ENCODE assay signal across 13 mouse cellular contexts in the genomic region with DNA sequence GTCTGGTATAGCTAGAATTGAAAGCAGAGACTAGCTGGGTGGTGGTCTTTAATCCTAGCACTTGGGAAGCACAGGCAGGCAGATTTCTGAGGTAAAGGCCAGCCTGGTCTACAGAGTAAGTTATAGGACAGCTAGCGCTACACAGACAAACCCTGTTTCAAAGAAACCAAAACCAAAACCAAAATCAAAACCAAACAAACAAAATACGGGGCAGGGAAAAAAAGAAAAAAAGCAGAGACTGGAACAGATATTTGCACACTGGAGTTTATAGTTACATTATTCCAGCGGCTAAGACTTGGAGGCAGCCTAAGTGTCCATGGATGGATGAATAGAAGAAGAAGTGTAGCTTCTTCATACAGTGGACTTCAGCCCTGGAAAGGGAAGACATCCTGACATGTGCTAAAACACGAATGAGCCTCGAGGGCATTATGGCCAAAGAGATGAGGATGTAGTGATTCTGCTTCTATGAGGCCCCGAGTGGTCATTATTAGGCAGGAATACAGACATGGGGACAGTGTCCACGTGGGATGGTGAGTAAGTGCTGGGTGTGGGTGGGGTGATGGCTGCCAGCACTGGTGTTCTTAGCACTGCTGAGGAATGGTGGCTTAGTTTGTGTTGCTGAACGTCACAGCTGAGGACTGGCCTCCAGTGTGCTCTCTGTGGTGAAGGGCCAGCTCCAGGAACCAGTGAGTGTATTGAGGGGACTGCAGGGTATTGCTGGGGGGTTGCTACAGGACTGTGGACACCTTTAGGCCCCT. TPM values are rescaled to one million over a fixed set of nuclear protein-coding genes. Genes with fewer than 3 reads are reported as not detected.
DNase-seq lines count a peak whose midpoint lies in the region; ATAC-seq and TF ChIP-seq lines count a peak whose summit lies in the region.
"Had no signal": no experiment of that assay in that cellular context is flagged by ENCODE, and none has a peak within 500 bp of the region (broad histone marks: within the 10 kb centered on the region; RNA-seq: fewer than 3 reads in every experiment).

No protein-coding gene starts in this region.

- DNase-seq in heart, adult 8-10 months (ENCODE audit: low spot score): no peak
- peak; percentile 28 for DNase-seq in CD4-positive, CD25-positive, alpha-beta regulatory T cell, adult 2 months (ENCODE audit: low read depth, low spot score)
- DNase-seq in MEL (ENCODE audit: low read depth, low spot score) (no peak), MN1 (ENCODE audit: low spot score) (no peak)
- no peak for DNase-seq in liver, embryonic 14.5 days (ENCODE audit: low read depth in 3 of 3, low spot score in 3 of 3)
- no peak for DNase-seq in cerebellum, postnatal 36 days
- DNase-seq: cerebellum, postnatal 14 days; kidney, adult 11 months; midbrain, embryonic 14.5 days; right cerebral cortex, postnatal 25 days had no signal

- TF ChIP-seq EP300 in MEL (IDR thresholded peaks at IDR 0.05; ENCODE audit: low read depth in 1 of 2, low read length in 2 of 2): no peak
- no peak for TF ChIP-seq EP300 in liver, embryonic 14.5 days (IDR thresholded peaks at IDR 0.05; ENCODE audit: low read depth)

- 86% methylated on average over 8 of the region's 8 CpGs for WGBS in heart, embryonic 12.5 days
- 68% methylated on average over 8 of the region's 8 CpGs for WGBS in liver, embryonic 14.5 days (ENCODE audit: insufficient replicate concordance)

- ATAC-seq in heart, embryonic 12.5 days (ENCODE audit: insufficient number of reproducible peaks, low FRiP score): no peak
- no peak for ATAC-seq in liver, embryonic 14.5 days (ENCODE audit: insufficient read depth)

- 0 out of 2 replicates have a peak overlapping the region, but pooled peaks have one; percentile 11 for H3K9ac ChIP-seq in heart, embryonic 12.5 days
- H3K9ac ChIP-seq in MEL (ENCODE audit: control insufficient read depth, low read depth, low read length, poor library complexity, severe bottlenecking): peak overlapping the region; percentile 13
- H3K9ac ChIP-seq in liver, embryonic 14.5 days (replicated peaks): peak overlapping the region; percentile 53
- H3K9ac ChIP-seq: embryonic facial prominence, embryonic 13.5 days had no signal

- H3K4me2 ChIP-seq in heart, embryonic 12.5 days: no peak overlapping the region
- H3K4me2 ChIP-seq in liver, embryonic 14.5 days (ENCODE audit: low read depth): no peak overlapping the region
- H3K4me2 ChIP-seq: embryonic facial prominence, embryonic 13.5 days had no signal

- H3K27ac ChIP-seq in heart, embryonic 12.5 days (ENCODE audit: poor library complexity, severe bottlenecking): 0 out of 2 replicates have a peak overlapping the region, but pooled peaks have one; percentile 2
- no peak overlapping the region for H3K27ac ChIP-seq in MEL (ENCODE audit: control insufficient read depth, low read depth, low read length)
- peak overlapping the region; percentile 93 for H3K27ac ChIP-seq in liver, embryonic 14.5 days
- H3K27ac ChIP-seq: embryonic facial prominence, embryonic 13.5 days had no signal

- no peak for TF ChIP-seq POLR2A in MEL (IDR thresholded peaks at IDR 0.05; ENCODE audit: control insufficient read depth in 1 of 2, insufficient read depth in 1 of 2, low read depth in 1 of 2, low read length in 2 of 2, poor library complexity in 1 of 2)

- no peak for TF ChIP-seq RAD21 in MEL (IDR thresholded peaks at IDR 0.05; ENCODE audit: low read depth, low read length)

- no peaks in the 10 kb centered on the region for H3K9me3 ChIP-seq in heart, embryonic 12.5 days (replicated peaks)
- no peaks in the 10 kb centered on the region for H3K9me3 ChIP-seq in MEL (replicated peaks; ENCODE audit: insufficient read depth, low read length)
- no peaks in the 10 kb centered on the region for H3K9me3 ChIP-seq in liver, embryonic 14.5 days (ENCODE audit: control insufficient read depth, low read length)
- H3K9me3 ChIP-seq: embryonic facial prominence, embryonic 13.5 days; G1E had no signal

- H3K36me3 ChIP-seq in heart, embryonic 12.5 days: peaks cover 40% of the 10 kb centered on the region
- peaks cover 0 to 27% of the 10 kb centered on the region in 2 experiments; a peak in 2 of 4 replicates for H3K36me3 ChIP-seq in MEL (ENCODE audit: control insufficient read depth in 1 of 2, insufficient read depth in 2 of 2, low read length in 2 of 2)
- no peaks in the 10 kb centered on the region; the same call in 1 of the 2 replicates for H3K36me3 ChIP-seq in liver, embryonic 14.5 days (replicated peaks; ENCODE audit: control insufficient read depth, insufficient read depth, low read depth)
- H3K36me3 ChIP-seq: G1E had no signal

- H3K79me2 ChIP-seq in MEL (ENCODE audit: control insufficient read depth, insufficient read depth, low read length, poor library complexity): no peaks in the 10 kb centered on the region

- no peaks in the 10 kb centered on the region for H3K27me3 ChIP-seq in heart, embryonic 12.5 days (replicated peaks)
- no peaks in the 10 kb centered on the region for H3K27me3 ChIP-seq in MEL (ENCODE audit: control insufficient read depth in 1 of 2, insufficient read depth in 2 of 2, low read length in 2 of 2)
- H3K27me3 ChIP-seq in liver, embryonic 14.5 days (ENCODE audit: control insufficient read depth, insufficient read depth, low read length): no peaks in the 10 kb centered on the region
- H3K27me3 ChIP-seq: embryonic facial prominence, embryonic 13.5 days had no signal

- TF ChIP-seq CTCF in MEL (IDR thresholded peaks at IDR 0.05 in 2 of 3, conservative IDR thresholded peaks at IDR 0.05 in 1 of 3; ENCODE audit: control insufficient read depth in 1 of 3, insufficient read depth in 1 of 3, low read depth in 2 of 3, low read length in 3 of 3, poor library complexity in 1 of 3, severe bottlenecking in 1 of 3): no peak
- no peak for TF ChIP-seq CTCF in liver, embryonic 14.5 days (IDR thresholded peaks at IDR 0.05; ENCODE audit: low read depth)

- H3K4me1 ChIP-seq in heart, embryonic 12.5 days (replicated peaks): peaks cover 67% of the 10 kb centered on the region
- peaks cover 33 to 41% of the 10 kb centered on the region in 2 experiments for H3K4me1 ChIP-seq in MEL (ENCODE audit: control insufficient read depth in 1 of 2, insufficient read depth in 2 of 2, low read length in 2 of 2)
- peaks cover 65 to 81% of the 10 kb centered on the region in 2 experiments for H3K4me1 ChIP-seq in liver, embryonic 14.5 days (replicated peaks; ENCODE audit: control insufficient read depth in 2 of 2, insufficient read depth in 2 of 2, low read length in 1 of 2)

- H3K4me3 ChIP-seq in heart, embryonic 12.5 days: no peak overlapping the region
- no peak overlapping the region for H3K4me3 ChIP-seq in MEL (ENCODE audit: control insufficient read depth in 1 of 2, insufficient read depth in 1 of 2, low read depth in 2 of 2, low read length in 2 of 2)
- no peak overlapping the region for H3K4me3 ChIP-seq in liver, embryonic 14.5 days (ENCODE audit: insufficient read depth in 1 of 2, low read depth in 2 of 2, low read length in 2 of 2)
- H3K4me3 ChIP-seq: embryonic facial prominence, embryonic 13.5 days had no signal

TF ChIP-seq in MEL, 35 proteins besides CTCF, POLR2A, EP300 and RAD21:
- TF ChIP-seq GATA1 (IDR thresholded peaks at IDR 0.05; ENCODE audit: low read depth, low read length): no peak
- no peak for TF ChIP-seq NRF1 (IDR thresholded peaks at IDR 0.05; ENCODE audit: insufficient read depth, low read depth, low read length, poor library complexity, severe bottlenecking)
- no peak for TF ChIP-seq KAT2A (conservative IDR thresholded peaks at IDR 0.05; ENCODE audit: low read depth, low read length)
- no peak for TF ChIP-seq ETS1 (IDR thresholded peaks at IDR 0.05; ENCODE audit: low read depth, low read length)
- no peak for TF ChIP-seq E2F4 (IDR thresholded peaks at IDR 0.05; ENCODE audit: borderline replicate concordance, low read depth, low read length)
- TF ChIP-seq ZC3H11A (IDR thresholded peaks at IDR 0.05; ENCODE audit: low read depth, low read length): no peak
- no peak for TF ChIP-seq TCF12 (IDR thresholded peaks at IDR 0.05; ENCODE audit: low read depth, low read length)
- TF ChIP-seq TAL1 (IDR thresholded peaks at IDR 0.05; ENCODE audit: low read length): no peak
- TF ChIP-seq TBP (IDR thresholded peaks at IDR 0.05; ENCODE audit: low read depth, low read length): no peak
- TF ChIP-seq USF2 (IDR thresholded peaks at IDR 0.05; ENCODE audit: borderline replicate concordance in 1 of 2, insufficient read depth in 1 of 2, low read depth in 1 of 2, low read length in 2 of 2): no peak
- TF ChIP-seq GABPA (IDR thresholded peaks at IDR 0.05; ENCODE audit: low read depth, low read length): no peak
- TF ChIP-seq NELFE (IDR thresholded peaks at IDR 0.05; ENCODE audit: low read depth, low read length): no peak
- no peak for TF ChIP-seq ZKSCAN1 (IDR thresholded peaks at IDR 0.05; ENCODE audit: low read depth, low read length)
- no peak for TF ChIP-seq USF1 (IDR thresholded peaks at IDR 0.05; ENCODE audit: low read depth, low read length)
- TF ChIP-seq SMC3 (IDR thresholded peaks at IDR 0.05; ENCODE audit: low read depth, low read length): no peak

RNA-seq across cellular contexts. Expression of gene Rgs12, which starts 24.5 kb away (rescaled TPM):
- 34.2 and 35.6 TPM in 2 replicates for polyA plus RNA-seq in heart, embryonic 12.5 days (2016; fragmentation: Nextera tagmentation; extraction: Ambion mirVana)
- total RNA-seq in heart, adult 8-10 months (2022): 10 to 100 TPM; 14.3 to 18.7 (median 17.6) TPM
- total RNA-seq in MEL (2012; rRNA removed): 11.9 and 12.9 TPM in 2 replicates
- 10 to 100 TPM in 1 of 2 experiments, not detected in 1; 15.4 TPM for polyA plus RNA-seq in MEL (2012; ENCODE audit: insufficient read depth in 1 of 2, insufficient read length in 2 of 2, low read depth in 1 of 2, low replicate concordance in 2 of 2, missing spikeins in 1 of 2)
- polyA plus RNA-seq in liver, embryonic 14.5 days (2012; rRNA removed): 18.7 and 21.7 TPM in 2 replicates
- 17.1 and 20.4 TPM in 2 replicates for polyA plus RNA-seq in liver, embryonic 14.5 days (2014; fragmentation: Nextera tagmentation; extraction: Ambion mirVana)
